Mouse (Mus musculus): ENCODE measurements around the gene Zfp791. TPM values are rescaled to one million over a fixed set of nuclear protein-coding genes. Genes with fewer than 3 reads are reported as not detected.
"Not testable (repeated sequence)": the region's sequence is repeated elsewhere in the genome, so short reads cannot be mapped to it uniquely, and the experiment has no call there.

Gene Zfp791
- polyA plus RNA-seq, 2 experiments from 2014 or later = not detected

DNA sequence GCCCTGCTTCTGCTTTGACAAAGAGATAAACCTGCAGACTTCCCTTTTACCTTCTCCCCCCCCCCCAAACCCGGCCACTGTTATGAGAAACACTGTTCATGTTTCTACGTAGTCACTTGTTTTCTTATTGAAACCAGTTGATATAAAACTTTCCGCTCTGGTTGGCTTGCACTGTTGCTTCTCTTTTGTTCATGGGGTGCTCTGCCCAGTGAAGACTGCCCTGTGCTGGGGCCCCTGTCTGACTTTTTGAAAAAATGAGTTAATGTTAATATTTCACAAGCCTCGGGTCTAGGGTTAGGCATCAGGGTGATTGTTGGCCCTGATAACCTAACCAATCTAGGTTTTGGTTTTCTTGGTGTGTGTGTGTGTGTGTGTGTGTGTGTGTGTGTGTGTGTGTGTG lies 40.7 kb downstream of the Zfp791 start:
- not testable (repeated sequence) for ATAC-seq

DNA sequence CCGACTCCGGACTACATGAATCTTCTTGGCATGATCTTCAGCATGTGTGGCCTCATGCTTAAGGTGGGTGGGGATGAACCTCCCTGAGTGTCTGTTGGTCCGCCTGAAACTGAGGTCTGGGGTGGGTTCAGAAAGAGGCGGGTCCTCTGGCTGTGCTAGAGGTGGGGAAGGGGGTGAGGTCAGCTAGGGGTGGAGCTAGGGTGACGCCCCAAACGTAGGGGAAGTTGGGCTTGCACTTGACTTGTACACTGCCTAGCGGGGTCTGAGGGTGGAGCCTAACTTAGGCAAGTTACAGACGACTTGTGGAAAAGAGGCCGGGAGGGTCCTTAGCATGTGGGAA lies 41.7 kb downstream of the Zfp791 start, which contains the start of gene Wdr83:
Gene Wdr83, minus strand, starts transcription at position 91 of the 340 bp plus-strand sequence.
- ATAC-seq = peak; percentile 14

DNA sequence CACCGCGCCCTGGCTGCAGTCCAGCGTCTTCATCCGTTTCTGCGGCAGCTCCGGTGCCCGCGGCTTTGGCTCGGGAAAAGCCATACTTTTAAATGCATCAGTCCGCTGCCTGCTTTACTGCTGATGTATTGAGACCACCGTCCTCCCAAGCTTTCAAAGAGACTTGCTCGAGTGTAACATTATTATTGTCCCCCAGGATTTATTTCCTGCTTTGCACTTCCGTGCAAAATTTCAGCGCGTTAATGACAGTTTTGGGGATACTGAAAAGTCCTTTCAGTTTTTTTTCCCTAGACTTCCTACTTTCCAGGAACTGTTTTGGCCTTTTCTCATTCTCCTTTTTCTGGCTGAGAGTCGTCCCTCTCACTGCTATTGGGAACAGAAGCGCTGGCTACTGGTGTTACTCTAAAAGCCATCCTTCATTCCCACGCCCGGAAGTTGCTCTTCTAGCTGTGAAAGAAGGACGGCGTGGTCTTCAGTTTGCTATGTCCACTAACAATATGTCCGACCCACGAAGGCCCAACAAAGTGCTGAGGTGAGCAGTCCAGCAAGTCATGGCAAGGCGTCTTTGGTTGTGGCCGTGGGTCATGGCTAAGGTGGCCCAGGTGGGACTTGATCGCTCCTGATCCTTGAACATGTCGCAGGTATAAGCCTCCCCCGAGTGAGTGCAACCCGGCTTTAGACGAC lies 42.2 kb downstream of the Zfp791 start, which contains the start of gene Wdr83os:
Gene Wdr83os, plus strand, starts transcription at position 209 of the 684 bp plus-strand sequence.
- peak; percentile 18 for ATAC-seq

DNA sequence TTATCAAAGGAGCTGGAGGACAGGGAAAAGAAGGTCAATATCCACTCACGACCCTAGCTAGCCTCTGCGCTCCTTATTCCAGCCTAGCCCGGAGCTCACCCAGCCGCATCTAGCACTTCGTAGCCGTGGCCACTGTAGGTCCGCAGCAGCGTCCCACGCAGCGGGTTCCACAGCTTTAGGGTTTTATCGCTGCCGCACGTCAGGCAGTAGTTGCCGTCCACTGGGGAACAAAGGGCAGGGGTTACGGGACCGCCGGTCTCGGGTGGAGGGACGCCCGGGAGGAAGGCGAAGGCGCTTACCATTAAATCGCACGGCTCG lies 42.7 kb downstream of the Zfp791 start:
- ATAC-seq = no peak

DNA sequence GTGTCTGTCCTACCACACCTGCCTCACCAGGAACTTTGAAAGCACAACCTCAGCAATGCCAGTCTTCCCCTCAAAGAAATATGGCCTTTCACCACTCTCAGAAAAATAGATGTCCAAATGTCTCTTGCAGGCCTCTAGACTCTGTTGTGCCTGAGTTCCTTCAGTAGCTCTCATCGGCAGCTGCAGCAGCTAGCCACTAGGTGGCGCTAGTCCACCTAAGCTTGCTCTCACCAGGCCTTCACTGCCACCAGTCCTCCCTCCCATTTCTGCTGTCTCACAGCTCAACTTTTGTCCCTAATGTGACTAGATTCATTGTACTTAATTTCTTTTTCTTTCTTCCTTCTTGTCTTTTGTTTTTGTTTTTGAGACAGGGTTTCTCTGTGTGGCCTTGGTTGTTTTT lies 45.9 kb downstream of the Zfp791 start:
- peak; percentile 68 for ATAC-seq

DNA sequence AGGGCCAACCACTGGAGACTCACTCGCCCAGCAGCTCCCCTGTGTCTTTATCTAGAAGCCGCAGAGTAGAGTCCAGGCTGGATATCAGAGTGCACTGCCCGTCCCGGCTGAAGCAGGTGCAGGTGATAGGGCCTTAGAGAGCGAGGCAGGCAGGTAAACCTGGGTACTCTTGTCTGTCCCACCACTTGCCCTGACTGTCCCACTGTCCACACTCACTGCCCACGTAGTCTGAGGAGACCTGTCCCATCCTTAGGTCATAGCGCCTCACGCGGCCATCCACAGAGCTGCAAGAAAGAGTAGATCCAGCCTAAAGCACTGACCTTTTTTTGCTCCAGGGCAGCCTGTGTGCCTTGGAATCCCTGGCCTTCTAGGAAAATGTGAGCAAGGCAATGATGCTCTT lies 46.9 kb downstream of the Zfp791 start:
- no peak for ATAC-seq

DNA sequence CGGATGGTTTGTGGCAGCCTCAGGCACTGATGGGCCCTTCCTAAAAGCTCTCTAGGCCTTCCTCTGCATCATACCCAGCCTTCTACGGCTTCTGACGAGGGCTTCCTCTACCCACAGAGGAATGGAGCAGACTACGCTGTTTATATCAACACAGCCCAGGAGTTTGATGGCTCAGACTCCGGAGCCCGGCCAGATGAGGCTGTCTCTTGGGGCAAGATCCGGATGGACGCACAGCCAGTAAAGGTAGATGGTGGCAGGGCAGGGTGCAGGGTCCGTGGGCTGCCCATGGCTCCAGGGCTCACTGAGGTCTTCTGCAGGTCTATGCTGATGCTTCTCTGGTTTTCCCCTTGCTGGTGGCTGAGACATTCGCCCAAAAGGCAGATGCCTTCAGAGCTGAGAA lies 48.3 kb downstream of the Zfp791 start:
- ATAC-seq = no peak

DNA sequence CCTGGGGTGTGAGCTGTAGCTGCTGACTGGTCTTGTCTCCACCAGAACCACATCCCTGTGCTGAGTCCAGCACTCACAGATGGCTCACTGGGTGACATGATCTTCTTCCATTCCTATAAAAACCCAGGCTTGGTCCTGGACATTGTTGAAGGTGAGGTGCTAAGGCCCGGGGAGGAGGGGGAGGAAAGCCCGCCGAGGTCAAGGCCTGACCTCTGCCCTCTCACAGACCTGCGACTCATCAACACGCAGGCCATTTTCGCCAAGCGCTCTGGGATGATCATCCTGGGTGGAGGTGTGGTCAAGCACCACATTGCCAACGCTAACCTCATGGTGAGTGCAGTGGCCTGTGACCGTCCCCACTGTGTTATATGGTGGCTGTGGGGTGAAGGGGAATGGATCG lies 48.7 kb downstream of the Zfp791 start:
- no peak for ATAC-seq

DNA sequence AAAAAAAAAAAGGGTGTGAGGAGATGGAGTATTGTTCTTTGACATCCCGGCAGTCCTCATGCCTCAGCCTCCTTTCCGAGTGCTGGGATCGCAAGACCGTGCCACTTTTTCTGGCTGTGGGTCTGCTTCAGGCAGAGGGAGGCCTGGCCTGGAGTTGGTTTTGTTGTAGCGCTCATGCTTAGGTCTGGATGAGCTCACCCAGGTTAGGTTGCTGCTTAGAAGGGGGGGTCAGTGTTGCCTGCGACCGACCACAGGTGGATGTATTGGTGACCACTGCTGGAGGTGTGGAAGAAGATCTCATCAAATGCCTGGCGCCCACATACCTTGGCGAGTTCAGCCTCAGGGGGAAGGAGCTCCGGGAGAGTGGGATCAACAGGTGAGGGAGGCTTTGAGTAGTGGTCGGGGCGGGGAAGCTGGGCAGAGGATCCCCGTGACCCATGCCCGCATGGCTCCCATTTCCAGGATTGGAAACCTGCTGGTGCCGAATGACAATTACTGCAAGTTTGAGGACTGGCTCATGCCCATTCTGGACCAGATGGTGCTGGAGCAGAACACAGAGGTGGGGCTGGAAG lies 49.8 kb downstream of the Zfp791 start:
- no peak for ATAC-seq

DNA sequence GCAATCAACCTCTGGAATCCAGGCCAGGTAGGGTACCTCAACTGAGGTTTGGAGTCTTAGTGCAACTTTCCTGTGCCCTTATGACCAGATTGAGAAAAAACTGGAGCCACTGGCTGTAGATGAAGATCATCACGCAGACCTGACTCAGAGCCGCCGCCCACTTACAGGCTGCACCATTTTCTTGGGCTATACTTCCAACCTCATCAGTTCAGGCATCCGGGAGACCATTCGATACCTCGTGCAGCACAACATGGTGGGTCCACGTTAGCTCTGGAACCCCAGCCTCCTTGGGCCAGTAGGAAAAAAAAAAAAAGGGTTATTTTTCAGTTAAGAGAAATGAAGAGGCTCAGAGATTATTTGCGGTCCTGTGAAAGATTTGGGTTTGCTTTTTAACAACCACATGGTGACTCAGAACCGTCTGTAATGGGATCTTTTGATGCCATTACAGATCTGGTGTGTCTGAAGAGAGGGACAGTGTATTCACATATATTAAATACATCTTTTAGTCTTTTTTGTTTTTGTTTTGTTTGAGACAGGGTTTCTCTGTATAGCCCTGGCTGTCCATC lies 50.4 kb downstream of the Zfp791 start:
- ATAC-seq = no peak

DNA sequence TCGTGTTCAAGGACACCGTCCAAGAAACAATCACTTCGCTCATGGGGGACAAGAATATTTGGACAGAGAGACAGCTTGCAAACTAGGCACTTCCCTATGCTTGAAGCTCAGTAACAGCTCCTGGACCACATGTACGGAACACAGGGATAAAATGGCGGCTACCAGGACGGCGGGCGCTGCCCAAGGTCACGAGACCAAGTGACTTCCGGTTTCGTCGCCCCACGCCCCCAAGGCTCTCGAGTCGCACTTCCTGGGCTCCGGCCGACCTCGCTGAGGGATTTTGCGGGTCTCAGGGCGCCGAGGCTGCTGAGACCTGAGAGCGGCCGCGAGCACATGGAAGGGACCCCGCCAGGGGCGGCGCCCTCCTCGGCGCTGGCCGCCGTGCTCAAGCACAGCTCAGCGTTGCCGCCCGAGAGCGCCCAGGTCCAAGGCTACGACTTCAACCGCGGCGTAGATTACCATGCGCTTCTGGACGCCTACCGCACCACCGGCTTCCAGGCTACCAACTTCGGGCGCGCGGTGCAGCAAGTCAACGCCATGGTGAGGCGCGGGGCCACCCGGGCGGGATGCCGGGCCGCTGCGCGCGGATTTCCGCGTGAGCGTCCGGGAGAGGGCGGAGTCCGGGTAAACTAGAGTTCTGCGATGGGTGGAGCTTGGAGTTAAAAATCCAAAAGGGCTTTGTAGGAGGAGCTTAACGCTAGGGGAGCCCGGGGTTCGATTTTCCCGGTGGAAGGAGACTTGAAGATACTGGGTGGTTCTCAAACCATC lies 51.2 kb downstream of the Zfp791 start, which contains the start of gene Dhps:
Gene Dhps, plus strand, starts transcription at position 244 of the 768 bp plus-strand sequence.
- ATAC-seq = peak; percentile 91

DNA sequence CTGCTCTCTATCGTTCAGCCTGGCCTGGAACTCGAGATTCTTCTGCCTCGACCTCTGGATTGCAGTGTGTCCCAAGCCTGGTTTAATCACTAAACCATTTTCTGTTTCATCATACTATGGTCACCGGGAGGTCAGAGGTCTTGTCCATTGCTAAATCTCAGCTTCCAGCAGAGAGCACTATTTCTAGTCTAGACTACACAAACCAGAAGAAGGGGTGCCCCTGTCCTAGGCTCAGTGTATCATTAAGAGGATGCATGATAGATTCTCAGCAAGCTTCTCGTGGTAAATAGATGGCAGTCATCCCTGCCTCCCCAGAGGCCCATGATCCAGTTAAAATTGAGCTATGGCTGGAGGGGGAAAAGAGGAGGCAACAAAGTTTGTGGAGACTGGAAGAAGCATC lies 51.9 kb downstream of the Zfp791 start:
- no peak for ATAC-seq

DNA sequence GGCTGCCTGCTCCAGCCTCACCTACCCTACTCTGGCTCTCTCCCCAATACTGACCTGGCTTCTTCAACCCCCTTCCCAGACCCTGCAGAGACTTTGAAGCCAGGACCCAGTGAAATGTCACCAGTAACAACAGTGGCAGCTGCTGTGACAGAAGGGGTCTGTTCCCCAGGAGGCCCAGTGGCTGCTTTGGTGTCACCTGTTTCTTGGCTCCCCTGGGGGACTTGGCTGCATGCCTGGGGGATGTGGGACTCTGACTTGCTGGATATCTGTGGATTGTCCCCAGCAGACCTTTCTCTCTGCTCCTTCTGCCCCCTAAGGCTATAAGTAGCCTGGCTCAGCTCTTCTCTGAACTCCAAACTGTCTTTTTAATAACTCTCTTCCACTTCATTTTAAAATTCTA lies 54.9 kb downstream of the Zfp791 start, which contains the start of gene Gm5741:
Gene Gm5741, minus strand, starts transcription at position 1 of the 400 bp plus-strand sequence.
- ATAC-seq = no peak

DNA sequence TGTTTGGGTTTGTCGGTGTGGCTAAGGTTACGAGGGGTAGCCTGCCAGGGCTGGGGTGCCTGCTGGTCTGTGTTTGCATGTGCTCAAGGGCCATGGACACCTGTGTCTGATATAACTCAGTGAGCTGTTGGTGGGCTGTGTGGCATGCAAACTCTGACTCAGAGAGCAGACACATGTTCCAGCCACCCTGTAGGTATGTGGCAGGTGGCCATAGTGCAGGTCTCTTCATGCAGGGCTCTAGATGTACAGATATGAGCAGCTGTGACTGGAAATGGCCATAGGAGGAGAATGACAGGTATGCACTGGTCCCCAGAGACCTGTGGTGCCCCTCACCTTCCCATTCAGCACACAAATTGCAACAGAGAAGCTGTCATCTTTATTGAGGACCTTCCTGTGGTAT lies 55.7 kb downstream of the Zfp791 start:
- ATAC-seq = no peak

DNA sequence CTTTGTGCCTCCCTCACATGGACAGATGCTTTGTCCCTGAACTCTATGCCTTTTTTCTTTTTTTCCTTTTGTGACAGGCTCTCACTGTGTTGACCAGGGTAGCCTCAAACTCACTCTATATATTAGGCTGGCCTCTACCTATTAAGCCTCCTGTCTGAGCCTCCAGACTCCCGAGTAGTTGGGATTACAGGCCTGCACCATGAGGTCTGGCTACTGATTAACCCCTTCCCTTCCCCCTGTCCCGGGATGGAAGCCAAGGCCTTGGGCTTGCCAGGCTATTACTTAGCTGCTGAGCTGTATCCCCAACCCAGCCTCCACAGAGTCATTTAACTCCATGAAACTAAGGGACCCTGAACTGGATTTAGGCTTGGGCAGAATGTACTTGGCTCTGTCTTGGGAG lies 57.7 kb downstream of the Zfp791 start:
- ATAC-seq = no peak

DNA sequence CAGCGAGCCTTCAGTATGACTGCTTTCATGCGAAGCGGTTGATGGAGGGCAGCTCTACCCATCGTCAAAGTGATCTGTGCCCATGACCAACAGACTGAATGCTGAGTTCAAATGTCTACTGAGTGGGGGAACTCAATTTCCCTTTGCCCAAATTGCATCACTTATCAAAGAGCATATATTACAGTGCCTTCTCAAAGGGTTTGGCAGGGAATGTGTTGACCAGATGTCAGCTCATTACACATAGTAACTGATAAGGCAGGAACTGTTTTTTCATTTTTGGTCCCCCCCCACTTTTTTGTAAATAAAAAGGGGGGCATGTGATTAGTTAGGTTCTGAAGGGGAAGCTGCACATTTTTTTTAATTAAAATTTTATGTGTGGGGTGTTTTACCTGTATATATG lies 60.3 kb downstream of the Zfp791 start:
- no peak for ATAC-seq

DNA sequence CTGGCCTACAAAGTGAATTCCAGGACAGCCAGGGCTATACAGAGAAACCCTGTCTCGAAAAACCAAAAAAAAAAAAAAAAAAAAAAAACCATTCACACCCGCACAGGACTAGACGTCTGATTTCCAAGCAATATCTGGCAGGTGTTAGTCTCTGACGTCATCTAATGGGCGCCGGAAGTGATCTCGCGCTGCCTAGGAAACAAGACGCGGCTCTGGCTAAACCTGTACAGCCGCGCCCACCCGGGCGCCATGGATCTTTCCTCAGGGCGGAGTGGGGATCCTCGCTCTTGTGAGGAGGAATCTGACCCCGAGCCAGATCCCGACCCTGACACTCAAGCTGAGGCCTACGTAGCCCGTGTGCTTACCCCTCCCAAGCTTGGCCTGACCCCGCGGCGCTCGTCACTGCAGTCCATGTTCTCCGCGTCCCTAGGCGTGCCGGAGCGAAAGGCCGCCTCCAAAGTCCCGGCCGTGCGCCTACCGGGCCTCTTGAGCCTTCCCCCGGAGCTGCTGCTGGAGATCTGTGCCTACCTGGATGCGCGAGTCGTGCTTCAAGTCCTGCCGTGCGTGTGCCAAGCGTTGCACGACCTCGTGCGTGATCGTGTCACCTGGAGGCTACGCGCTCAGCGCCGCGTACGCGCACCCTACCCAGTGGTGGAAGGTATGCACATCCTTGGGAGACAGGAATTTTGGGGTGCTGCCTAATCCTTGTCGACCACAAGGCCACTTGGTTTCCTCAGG lies 62.8 kb downstream of the Zfp791 start, which contains the start of gene Fbxw9:
Gene Fbxw9, plus strand, starts transcription at position 177 of the 738 bp plus-strand sequence.
- ATAC-seq = peak; percentile 99

Other genes with a start within 250 kb of the Zfp791 start
- 10 to 100 TPM; 21.5 to 32.7 TPM for gene Gcdh, start 229.2 kb downstream of the Zfp791 start, polyA plus RNA-seq (2017; shearing (Covaris generic))
- gene Klf1, start 221.2 kb downstream of the Zfp791 start, polyA plus RNA-seq (2017; shearing (Covaris generic)) = under 1 TPM in 1 of 2 experiments, not detected in 1; 0.22 TPM
- gene Dnase2a, start 214.5 kb downstream of the Zfp791 start, polyA plus RNA-seq (2017; shearing (Covaris generic)) = 10 to 100 TPM; 25.7 to 29.7 TPM
- gene Mast1, start 185.7 kb downstream of the Zfp791 start, polyA plus RNA-seq (2017; shearing (Covaris generic)) = 1 to 10 TPM; 1.2 to 1.3 TPM
- gene Rtbdn, start 176.1 kb downstream of the Zfp791 start, polyA plus RNA-seq (2017; shearing (Covaris generic)) = not detected
- not detected for gene Gm49661, start 153.7 kb downstream of the Zfp791 start, polyA plus RNA-seq (2017; shearing (Covaris generic))
- gene Prdx2, start 153.5 kb downstream of the Zfp791 start, polyA plus RNA-seq (2017; shearing (Covaris generic)) = 100 to 1,000 TPM; 213 to 298 TPM
- 100 to 1,000 TPM in 1 of 2 experiments, 10 to 100 TPM in 1; 78.9 to 109 TPM for gene Rnaseh2a, start 153.3 kb downstream of the Zfp791 start, polyA plus RNA-seq (2017; shearing (Covaris generic))
- gene Junb, start 144.4 kb downstream of the Zfp791 start, polyA plus RNA-seq (2017; shearing (Covaris generic)) = 10 to 100 TPM; 18.9 to 29.4 TPM
- 1 to 10 TPM; 4.2 to 5.6 TPM for gene Hook2, start 132.5 kb downstream of the Zfp791 start, polyA plus RNA-seq (2017; shearing (Covaris generic))
- gene Best2, start 108.6 kb downstream of the Zfp791 start, polyA plus RNA-seq (2017; shearing (Covaris generic)) = not detected
- gene Asna1, start 97.8 kb downstream of the Zfp791 start, polyA plus RNA-seq (2017; shearing (Covaris generic)) = 10 to 100 TPM; 53.8 to 73.8 TPM
- 10 to 100 TPM; 15.5 to 28.1 TPM for gene Trir, start 96.3 kb downstream of the Zfp791 start, polyA plus RNA-seq (2017; shearing (Covaris generic))
- 10 to 100 TPM; 15.0 to 30.1 TPM for gene Tnpo2, start 86.2 kb downstream of the Zfp791 start, polyA plus RNA-seq (2017; shearing (Covaris generic))
- gene Fbxw9, start 63.0 kb downstream of the Zfp791 start, polyA plus RNA-seq (2017; shearing (Covaris generic)) = 1 to 10 TPM; 3.2 to 4.9 TPM
- 1 to 10 TPM; 1.1 to 3.6 TPM for gene Gm5741, start 55.1 kb downstream of the Zfp791 start, polyA plus RNA-seq (2017; shearing (Covaris generic))
- gene Dhps, start 51.3 kb downstream of the Zfp791 start, polyA plus RNA-seq (2017; shearing (Covaris generic)) = 10 to 100 TPM; 42.7 to 45.0 TPM
- gene Wdr83os, start 42.4 kb downstream of the Zfp791 start, polyA plus RNA-seq (2017; shearing (Covaris generic)) = 100 to 1,000 TPM; 130 to 136 TPM
- 10 to 100 TPM; 41.0 to 56.0 TPM for gene Wdr83, start 41.8 kb downstream of the Zfp791 start, polyA plus RNA-seq (2017; shearing (Covaris generic))
- gene Man2b1, start 39.8 kb downstream of the Zfp791 start, polyA plus RNA-seq (2017; shearing (Covaris generic)) = 100 to 1,000 TPM in 1 of 2 experiments, 10 to 100 TPM in 1; 98.3 to 117 TPM
- gene Cks1brt, start 28.8 kb upstream of the Zfp791 start, polyA plus RNA-seq (2017; shearing (Covaris generic)) = not detected
- gene Olfr371, start 102.9 kb upstream of the Zfp791 start, polyA plus RNA-seq (2017; shearing (Covaris generic)) = not detected
- gene Orc6, start 176.5 kb upstream of the Zfp791 start, polyA plus RNA-seq (2017; shearing (Covaris generic)) = 10 to 100 TPM; 32.6 to 34.9 TPM
- gene Vps35, start 176.7 kb upstream of the Zfp791 start, polyA plus RNA-seq (2017; shearing (Covaris generic)) = 100 to 1,000 TPM in 1 of 2 experiments, 10 to 100 TPM in 1; 98.5 to 119 TPM